Mouse (Mus musculus): ENCODE measurements around the gene A3galt2.

A3galt2 gene

DNA sequence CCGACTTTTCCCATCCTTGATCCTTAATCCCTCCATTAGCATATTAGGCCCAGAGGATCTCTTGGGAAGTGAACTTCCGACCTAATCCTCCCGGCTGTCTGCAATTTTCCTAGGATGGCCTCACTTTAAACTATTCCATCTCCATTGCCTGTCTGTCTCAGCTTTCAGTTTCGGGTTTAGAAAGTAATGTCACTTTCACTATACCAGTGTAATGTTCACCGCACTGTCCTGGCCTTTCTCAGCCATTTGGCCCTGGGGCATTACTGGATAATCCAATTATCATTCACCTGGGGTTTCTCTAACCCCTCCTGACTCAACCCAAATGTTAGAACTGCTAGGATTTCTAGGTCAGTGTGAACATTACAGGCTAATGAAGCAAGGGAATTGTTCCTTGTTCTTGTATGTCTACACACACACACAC, 26.7 kb upstream of the A3galt2 start:
- no peak for DNase-seq

DNA sequence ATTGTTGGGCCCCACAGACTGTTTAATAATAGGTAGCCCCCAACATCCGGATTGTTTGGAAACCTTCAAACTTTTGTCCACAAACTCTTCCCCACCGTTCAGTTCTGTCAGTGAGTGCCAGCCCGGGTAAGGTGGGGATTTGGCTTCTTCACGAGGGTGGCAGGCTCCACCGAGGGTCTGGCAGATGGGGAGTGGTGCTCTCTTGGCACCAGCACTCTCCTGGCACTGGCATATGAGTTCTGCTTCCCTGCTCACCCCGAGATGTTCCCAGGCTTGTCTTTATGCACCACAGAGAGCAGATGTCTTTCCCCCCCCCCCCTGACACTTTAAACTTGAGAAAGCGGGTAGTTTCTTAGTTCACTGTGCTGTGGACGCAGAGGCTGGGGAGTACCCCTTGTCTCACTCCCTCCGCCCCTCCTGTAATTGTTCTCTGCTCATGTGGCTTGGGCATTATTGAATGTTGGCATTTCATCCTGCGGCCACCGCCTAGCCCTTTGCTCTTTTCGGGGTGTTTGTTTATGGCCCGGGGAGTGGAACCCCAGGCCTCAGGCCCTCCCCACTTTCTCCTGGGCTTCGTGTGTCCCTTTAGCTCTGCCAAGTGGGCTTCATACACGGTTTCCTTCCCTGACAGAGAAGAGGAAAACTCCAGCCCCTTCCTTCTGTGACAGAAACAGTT, 26.0 kb upstream of the A3galt2 start:
- DNase-seq, result peak; percentile 94

DNA sequence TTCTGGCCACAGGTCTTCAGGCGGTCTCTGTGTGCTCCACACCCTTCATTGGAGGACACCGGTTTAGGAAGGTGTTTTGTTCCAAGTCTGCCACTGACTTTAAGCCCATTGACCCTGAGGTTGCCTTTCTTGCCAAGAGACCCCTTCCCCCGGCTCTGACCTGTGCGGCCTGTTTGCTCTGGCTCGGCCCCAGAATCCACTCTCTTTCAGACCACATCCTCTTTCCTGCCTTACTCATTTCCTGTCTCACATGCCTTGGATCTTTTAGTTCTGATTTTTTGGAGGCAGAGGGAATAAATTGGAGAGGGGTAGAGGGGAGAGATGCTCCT, 25.5 kb upstream of the A3galt2 start:
- peak; percentile 95 for DNase-seq

DNA sequence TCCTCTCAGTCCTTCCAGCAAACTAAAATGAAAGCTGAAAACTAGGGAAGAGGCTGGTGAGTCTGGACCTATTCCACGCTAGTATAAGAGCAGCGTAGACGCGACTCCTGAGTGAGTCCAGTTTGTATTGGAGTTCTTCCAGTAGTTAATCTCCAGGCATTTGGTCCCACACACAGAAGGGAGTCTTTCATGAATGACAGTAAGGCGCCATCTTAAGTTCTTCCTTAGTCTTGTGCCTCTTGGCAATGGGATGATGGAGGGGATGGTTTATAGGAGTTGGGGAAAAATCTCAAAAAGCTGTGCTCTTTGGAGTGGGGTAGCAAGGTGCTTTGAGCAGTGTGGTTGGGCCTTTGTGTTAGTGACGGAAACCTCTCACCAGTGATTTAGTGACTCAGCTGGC, 24.9 kb upstream of the A3galt2 start:
- no peak for DNase-seq

DNA sequence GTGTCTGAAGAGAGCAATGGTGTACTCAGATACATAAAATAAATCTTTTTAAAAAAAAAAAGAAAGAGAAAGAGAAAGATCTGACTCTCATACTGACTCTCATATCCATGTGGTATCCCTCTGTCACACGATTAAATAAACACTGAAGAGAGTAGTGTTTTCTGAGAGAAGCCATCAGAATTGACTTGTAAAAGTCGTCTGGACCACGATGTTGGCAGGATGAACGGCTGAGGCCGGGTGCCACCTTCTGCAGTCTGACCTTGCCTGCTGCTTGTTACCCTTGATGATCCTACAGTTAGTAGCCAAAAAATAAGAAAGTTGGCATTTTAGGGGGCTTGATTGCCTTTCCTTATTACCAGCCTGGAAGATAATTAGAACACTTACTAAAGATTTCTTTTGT, 22.4 kb upstream of the A3galt2 start:
- no peak for DNase-seq

DNA sequence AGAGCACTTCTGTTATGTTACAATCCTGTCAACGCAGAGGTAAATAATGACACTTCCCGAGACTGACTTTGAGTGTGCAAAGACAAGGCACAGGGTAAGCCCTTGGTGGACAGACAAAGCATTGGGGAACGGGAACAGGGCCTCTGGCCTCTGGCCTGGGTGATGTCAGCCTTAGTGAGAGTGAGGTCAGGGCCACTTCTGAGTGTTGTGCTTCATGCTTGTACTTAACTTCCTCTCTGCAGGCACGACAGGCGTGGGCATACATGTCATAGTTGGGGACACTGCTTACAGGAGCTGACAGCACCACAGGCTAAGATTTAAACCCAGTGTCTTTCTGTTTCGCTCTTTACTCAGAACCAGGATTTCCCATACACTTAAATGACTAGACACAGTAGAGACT, 21.7 kb upstream of the A3galt2 start:
- peak; percentile 95 for DNase-seq

DNA sequence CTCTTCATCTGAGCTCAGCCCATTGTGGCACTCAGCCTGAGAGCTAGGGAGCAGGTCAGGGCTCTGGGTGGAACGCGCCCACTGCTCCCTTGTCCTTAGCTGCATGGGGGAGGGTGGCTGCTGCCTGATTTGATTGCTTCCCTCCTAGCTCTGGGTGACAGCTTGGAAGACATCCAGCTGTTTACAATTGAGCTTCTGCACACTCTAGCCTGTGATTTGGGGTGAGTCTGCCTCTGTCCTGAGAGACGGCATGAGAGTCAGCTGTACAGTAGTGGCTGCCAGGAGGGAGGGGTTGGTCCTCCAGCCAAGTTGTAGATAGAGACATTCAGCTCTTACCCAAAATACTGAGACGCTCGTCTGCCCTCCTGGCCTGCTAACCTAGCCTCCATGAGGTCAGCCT, 20.9 kb upstream of the A3galt2 start:
- DNase-seq, result peak; percentile 99

DNA sequence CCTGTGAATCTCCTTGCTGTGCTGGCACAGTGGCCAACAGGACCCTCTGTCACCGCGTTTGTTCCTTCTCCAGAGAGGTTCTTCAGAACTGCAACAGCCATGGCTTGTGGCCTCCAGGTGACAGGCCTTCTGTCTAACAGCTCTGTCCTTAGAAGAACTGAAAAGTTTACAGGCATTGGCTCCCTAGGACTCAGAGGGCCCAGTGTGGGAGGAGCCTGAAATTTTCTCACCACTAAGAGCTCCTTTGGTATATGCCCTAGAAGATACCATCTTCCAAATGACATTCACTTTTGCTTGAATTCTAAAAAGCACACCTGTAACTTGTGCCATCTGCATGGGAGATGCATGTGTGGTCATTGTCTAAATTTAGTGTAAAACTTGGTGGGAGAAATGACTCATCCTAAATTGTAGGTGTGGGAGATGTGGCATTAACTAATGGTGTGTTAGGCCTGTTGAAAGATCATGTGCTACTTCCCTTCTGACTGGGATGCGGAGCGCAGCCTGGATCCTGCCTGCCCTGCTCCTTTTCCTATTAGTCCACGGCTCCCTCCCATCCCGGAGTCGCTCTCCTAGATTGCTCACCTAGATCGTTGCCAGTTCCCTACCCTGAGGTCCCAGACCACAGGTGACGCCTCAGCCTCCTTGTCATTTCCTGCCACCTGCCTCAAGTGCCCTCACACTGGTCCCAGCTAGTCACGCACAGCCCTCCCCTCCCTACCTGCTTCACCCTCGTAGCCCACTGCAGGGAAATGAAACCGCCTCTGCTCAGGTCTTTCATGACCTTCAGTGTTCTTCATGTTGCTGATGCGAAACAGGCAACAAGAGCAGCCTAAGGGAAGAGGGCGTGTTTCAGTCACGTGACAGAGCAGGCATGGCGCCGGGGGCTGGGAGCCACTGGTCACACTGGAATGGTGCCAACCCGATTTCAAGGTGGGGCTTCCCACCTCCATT, 20.2 kb upstream of the A3galt2 start:
- peak; percentile 94 for DNase-seq

DNA sequence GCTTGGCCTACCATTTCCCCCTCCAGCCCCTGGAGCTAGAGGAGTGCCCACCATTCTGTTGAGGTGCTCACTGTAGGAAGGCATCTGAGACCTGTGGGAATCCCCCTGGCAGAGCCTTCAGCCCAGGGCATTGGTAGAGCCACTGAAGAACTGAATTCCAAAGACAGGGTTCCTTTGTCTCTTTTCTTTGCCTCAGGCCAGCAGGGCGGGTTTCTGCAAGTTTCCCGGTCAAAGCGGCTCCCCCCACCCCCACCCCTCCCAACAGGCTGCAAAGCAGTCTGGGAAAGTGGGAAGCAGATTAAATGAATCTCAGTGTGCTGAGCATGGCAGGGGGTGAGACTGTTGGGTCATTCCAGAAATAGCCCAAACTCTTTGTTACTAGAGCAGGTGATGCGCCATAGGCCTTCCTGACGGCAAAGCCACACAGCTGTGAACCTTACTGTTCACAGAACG, 18.0 kb upstream of the A3galt2 start:
- no peak for DNase-seq

DNA sequence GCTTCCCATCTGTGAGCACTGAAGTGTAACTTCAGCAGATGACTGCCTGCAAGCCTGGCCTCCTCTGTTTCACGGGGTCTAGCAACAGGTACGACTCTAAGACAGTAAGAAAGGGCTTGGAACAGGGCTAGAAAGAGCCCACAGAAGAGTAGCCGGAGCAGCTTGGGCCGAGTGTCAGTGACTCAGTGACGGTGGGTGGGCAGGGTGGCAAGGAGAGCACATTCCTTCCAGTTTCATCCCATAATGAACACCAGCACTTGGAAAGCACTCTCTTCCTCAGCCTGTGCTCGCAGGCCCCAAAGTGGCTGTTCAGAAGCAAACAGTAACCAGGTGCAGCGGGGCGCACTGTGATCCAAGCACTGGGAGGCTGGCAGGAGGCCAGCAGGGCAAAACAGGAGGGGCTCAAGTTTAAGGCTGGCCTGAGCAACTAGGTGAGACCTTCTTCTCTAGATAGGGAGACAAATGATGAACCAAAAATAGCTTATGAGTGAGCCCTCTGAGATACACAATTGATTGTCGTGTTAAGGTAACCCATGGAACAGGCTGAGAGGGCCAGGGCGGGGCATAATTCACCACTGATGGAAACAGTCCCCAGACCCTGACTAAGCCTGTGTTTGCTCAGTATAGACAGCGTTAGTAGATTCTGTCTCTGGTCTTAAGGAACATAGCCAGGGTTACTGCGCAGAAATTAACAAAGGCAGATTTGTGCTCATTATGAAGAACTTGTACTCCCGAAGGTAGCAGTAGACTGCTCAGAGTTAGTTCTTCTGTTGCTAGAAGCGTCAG, 17.1 kb upstream of the A3galt2 start:
- DNase-seq, result no peak

DNA sequence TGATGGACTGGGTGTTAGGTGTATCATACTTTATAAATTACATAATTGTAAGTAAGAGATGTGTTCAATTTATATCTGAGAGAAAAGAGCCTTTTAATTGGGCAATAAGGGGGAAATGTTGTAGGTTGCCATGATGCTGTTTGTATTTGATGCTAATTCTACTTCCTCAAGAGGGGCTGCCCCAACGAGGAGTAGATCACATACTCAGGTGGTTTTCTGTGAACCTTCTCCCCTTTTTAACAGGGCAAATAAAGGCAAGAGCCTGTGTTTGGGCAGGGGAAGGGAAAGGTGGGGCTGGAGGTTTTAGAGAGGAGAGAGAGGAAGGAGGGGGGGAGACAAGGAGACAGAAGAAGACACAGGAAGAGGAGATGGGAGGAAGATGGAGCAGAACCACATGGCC, 14.3 kb upstream of the A3galt2 start:
- DNase-seq, result no peak

DNA sequence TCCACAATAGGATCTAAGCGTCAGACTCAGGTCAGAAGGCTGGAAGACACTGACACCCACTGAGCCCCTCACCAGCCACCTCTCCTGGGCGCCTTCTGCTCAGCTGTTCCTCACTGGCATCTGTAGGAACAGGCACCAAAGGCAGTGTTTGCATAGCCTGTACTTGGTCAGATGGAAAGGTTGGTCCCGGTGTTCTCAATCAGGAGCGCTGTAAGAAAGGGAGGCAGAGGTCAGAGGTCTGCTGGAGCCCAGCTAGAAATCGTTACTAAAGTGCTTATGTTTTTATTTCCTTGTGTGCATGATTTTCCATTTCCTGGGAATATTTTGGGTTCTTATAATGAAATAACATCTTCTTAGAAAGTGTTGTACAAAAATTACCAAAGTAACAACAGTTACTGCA, 13.3 kb upstream of the A3galt2 start:
- peak; percentile 67 for DNase-seq

DNA sequence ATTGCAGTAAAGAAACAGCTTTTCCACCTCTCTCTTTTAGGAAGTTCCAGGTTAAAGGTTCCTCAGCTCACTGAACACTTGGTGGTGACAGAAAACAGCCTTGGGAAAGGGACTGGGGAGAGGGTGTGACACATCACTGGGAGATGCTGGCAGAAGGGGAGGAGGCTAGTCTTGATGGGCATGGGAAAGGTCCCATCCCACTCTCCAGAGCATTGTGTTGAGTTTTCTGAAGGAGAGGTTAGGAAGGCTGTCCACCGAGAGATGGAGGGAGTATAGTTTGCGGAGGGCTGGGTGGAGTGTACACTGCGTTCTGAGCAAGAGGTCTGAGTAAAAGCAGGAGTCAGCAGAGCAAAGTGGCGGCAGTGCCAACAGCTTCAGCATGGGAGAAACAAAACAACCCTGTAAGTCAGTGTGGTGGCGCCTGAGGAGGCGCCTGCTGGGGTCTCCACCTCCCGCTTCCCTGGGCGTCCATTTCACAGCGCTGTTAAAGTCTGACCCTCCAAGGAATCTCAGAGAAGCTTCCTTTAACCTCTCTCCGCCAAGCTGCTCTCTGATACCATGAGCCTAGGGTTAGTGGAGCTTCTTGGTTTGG, 12.7 kb upstream of the A3galt2 start:
- peak; percentile 85 for DNase-seq

DNA sequence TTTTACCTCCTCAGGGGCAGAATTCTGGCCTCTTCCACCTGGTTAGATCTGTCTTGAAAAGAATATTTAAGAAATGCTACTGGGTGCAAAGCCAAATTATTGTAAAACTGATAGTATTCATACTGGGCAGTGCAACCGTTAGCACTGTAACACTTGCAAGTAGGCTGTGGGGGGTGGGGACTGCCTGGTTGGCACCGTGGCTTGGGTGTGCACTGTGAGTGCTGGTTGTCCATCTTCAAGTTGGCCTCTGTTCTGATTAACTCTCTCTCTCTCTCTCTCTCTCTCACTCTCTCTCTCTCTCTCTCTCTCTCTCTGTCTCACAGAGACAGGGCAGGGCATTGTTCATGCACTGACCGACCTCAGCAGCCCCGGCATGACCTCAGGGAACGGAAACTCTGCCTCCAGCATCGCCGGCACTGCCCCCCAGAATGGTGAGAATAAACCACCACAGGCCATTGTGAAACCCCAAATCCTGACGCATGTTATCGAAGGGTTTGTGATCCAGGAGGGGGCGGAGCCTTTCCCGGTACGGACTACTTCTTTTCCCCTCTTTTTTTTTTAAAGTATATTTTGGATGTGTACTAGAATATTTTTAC, 12.0 kb upstream of the A3galt2 start:
- DNase-seq, result peak; percentile 84

DNA sequence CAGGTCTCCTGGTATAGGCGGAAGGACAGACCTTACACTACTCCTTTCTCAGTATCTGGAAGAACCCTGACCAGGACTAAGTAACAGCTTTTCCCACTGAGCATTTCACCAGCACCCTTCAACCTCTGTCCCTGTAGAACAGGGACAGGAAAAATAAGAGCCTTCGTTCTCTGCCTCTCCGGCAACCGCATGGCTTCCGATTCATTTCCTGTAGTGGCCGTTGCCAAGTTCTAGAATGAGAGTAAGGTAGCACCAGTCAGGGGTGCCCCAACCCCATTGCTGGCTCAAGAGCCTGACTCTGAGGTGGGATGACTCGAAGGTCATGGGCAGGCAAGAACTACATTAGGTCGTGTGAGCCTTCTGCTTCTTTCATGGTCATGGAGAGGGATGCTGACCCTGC, 10.0 kb upstream of the A3galt2 start:
- DNase-seq, result peak; percentile 84

DNA sequence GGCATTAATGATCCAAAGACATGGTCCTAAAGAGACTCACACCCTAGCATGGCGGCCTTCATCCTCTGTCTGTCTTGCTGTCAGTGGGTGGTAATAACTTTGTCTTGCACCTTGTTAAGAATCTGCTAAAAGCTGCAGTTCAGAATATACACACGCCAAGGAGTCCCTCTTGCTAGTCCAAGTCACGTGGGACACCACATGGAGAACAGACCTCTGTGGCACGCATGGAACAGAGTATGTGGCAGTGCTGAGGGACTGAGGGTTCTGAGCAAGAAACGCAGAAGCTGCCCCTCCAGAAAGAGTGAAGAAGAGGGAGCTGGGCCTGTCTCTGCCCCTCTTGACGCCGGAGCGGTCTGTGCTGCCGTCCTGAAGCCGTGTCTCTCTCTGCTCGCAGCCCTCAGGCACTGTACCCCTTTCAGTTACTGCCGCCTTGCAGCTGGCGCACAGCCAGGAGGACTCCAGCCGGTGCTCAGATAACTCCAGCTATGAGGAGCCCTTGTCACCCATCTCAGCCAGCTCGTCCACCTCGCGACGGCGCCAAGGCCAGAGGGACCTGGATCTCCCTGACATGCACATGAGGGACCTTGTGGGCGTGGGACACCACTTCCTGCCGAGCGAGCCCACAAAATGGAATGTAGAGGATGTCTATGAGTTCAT, 7.4 kb upstream of the A3galt2 start:
- peak; percentile 92 for DNase-seq

DNA sequence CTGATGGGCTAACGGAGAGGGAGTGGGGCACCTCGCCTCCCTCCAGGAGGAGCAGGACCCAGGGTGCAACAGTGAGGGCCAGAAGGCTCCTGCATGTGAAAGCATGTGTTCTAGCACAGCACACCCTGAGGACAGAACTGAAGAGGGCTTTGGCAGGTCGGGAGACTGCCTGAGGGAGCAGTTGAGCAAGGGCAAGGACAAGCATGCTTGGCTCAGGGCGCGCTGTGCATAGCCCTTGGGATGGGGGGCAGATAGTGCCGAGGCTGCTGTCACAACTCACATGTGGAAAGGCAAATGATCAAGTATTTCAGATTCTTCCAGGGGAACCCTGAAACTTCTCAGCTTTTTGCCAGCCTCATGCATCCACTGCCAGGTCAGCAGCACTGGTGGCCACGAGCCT, 6.9 kb upstream of the A3galt2 start:
- peak; percentile 88 for DNase-seq

DNA sequence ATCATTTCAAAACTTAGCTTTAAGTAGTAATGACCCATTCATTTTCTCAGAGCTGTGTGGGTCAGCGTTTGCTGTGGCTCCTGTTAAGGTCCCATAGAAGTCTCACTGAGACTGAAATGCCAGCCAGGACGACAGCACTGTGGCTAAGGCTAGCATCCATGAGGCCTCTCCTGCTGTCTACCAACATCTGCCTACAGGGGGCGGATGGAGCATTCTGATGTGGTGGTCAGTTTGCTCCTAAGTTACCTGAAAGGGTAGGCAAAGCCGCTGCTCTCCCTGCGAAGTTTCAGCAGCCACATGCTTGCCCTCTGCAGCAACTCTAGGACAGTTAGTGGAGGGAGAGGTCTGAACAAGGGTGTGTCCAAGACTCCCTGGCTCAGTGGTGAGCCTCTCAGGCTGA, 4.2 kb upstream of the A3galt2 start:
- DNase-seq, result peak; percentile 78

DNA sequence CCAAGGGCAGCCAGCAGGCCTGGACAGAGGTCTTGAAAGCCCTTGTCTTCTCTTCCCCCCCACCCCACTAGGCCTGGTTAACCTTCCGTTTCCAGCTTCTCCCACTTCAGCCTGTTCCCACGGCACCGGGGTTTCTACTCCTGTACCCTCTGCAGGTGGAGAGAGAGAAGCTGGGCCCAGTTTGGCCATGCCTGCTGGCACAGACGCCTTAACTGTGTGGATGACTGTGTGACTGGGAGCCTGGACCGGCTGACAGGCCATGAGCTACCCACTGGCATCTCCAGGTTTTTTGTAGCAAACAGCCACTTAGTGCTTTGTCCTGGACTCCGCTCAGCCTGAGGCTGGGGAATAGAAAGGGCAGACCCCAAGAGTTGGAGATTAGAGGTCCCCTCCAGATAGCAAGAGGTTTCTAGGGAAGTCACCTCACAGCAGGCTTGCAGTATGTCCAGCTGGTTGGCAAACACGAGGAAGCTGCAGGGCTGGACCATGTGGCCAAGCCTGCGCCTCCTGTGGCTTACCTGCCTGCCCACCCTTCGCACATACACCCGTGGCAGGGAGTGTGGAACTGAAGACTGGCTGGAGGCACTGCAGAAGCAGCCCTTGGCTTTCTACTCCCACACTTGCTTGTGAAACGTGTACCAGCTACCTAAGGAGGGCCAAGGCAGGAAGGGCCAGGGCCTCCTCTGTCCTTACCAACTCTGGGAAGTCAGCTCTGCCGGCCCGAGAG, 3.0 kb upstream of the A3galt2 start:
- peak; percentile 85 for DNase-seq

DNA sequence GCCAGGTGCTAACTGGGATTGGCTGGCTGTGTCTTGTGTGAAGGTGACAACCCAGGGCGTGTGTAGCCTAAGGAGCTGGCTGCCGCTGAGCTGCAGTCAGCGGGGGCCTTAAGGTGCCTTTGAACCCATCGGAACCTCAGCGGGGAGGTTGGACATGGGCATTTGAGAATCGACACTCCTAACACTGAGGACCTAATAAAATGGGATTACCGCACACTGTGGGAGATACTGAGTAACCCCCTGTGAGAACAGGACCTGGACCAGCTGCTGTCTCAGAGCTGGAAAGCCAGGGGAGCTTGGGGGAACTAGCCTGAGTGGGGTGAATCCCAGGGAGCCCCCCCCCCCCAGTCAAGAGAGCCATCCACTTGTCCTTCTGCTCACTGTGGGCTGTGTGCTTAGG, 1.6 kb upstream of the A3galt2 start:
- DNase-seq, result peak; percentile 78

DNA sequence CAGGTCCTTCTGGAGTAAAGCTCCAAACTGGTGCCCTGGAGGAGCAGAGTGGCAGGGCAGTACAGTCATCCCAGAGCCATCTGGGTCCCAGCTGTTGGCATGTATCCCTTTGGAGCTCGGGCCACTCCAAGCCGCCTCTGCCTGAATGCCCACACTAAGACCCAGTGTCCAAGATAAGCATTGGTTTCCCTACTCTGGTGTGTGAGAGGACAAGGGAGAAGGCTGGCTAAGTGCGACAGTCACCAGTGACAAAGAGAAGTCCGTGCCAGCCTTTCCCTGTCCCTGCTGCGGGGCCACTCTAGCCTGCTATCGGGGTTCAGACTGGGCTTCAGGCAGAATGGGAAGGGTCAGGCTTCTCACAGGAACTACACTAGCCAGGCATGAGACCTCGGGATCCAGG, 736 bp downstream of the A3galt2 start:
- peak; percentile 87 for DNase-seq

Measured in heart, adult 11 months (tissue).